Mouse (Mus musculus): Measurements from ENCODE around the gene Wdr75. TPM values are rescaled to one million over a fixed set of nuclear protein-coding genes. Genes with fewer than 3 reads are reported as not detected.

Gene Wdr75
- polyA plus RNA-seq, 1 experiment from 2014 or later, result 52.0 TPM

DNA sequence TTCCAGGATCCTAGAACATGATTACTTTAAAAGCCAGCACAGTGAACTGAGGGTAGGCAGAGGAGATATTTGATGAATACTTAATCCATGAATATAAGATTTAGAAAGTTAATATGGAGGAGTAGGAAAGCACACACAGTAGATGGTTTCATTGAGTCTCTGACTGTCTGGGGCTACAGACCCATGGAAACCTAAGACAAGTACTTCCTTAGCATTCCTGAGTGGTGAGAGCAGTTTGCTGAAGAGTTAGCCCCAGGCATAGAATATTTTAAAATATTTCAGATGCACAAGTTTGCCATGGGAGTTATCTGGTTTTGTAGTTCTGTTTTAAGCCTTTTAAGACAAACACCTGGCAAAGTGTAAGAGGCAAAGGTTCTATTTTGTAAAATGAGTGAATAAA, 66.2 kb downstream of the Wdr75 start:
- no peaks in the 10 kb centered on the region for H3K27me3 ChIP-seq (ENCODE audit: control insufficient read depth, insufficient read depth, low read length)
- no peak for ATAC-seq (ENCODE audit: insufficient read depth, low FRiP score)
- peaks cover 18% of the 10 kb centered on the region for H3K4me1 ChIP-seq (ENCODE audit: control insufficient read depth, insufficient read depth, low read length)
- H3K27ac ChIP-seq (ENCODE audit: low read length), result no peak overlapping the region
- no peak overlapping the region for H3K4me2 ChIP-seq (ENCODE audit: low read depth, low read length)
- H3K4me3 ChIP-seq (replicated peaks; ENCODE audit: low read length), result no peak overlapping the region
- no peaks in the 10 kb centered on the region for H3K36me3 ChIP-seq (ENCODE audit: control insufficient read depth, insufficient read depth, low read length)
- H3K9ac ChIP-seq (ENCODE audit: low read length), result no peak overlapping the region
- no peaks in the 10 kb centered on the region for H3K9me3 ChIP-seq (replicated peaks; ENCODE audit: control insufficient read depth, low read length)

DNA sequence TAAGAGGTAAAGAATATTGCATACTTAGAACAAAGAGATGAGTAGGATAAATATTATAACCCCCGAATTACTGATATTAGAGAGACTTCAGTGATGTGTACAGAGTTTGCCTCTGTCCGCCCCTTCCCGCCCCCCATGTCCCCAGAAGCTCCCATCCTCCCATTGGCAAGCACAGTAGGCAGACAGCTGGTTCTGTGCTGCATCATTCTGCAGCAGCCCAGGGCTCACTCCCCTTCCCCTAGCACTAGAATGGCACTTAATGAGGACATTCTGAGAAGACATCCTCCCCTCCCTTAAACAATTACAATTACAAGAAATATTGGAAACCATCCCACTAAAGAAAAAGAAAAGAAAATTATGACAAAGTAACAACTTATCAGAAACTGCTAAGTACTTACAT, 68.7 kb downstream of the Wdr75 start:
- Histone ChIP-seq H3K27me3 (ENCODE audit: control insufficient read depth, insufficient read depth, low read length) (no peaks in the 10 kb centered on the region), H3K4me1 (ENCODE audit: control insufficient read depth, insufficient read depth, low read length) (peaks cover 25% of the 10 kb centered on the region), H3K4me2 (ENCODE audit: low read depth, low read length) (no peak overlapping the region), H3K9me3 (replicated peaks; ENCODE audit: control insufficient read depth, low read length) (no peaks in the 10 kb centered on the region), H3K9ac (ENCODE audit: low read length) (no peak overlapping the region), H3K36me3 (ENCODE audit: control insufficient read depth, insufficient read depth, low read length) (no peaks in the 10 kb centered on the region), H3K27ac (ENCODE audit: low read length) (no peak overlapping the region), H3K4me3 (replicated peaks; ENCODE audit: low read length) (no peak overlapping the region)
- 87% methylated on average over 3 of the region's 3 CpGs for WGBS
- no peak for ATAC-seq (ENCODE audit: insufficient read depth, low FRiP score)

GRCm38 (mm10) chr1:45864564-45865014, 69.6 kb downstream of the Wdr75 start:
- H3K4me1 ChIP-seq (ENCODE audit: control insufficient read depth, insufficient read depth, low read length), result peaks cover 29% of the 10 kb centered on the region
- ATAC-seq (ENCODE audit: insufficient read depth, low FRiP score), result peak; percentile 67

GRCm38 (mm10) chr1:45865316-45865715, 70.3 kb downstream of the Wdr75 start:
- Histone ChIP-seq H3K27ac (ENCODE audit: low read length) (peak overlapping the region; percentile 75), H3K9me3 (replicated peaks; ENCODE audit: control insufficient read depth, low read length) (no peaks in the 10 kb centered on the region), H3K4me1 (ENCODE audit: control insufficient read depth, insufficient read depth, low read length) (peaks cover 25% of the 10 kb centered on the region), H3K4me2 (ENCODE audit: low read depth, low read length) (no peak overlapping the region), H3K36me3 (ENCODE audit: control insufficient read depth, insufficient read depth, low read length) (no peaks in the 10 kb centered on the region), H3K27me3 (ENCODE audit: control insufficient read depth, insufficient read depth, low read length) (no peaks in the 10 kb centered on the region), H3K4me3 (replicated peaks; ENCODE audit: low read length) (no peak overlapping the region), H3K9ac (ENCODE audit: low read length) (peak overlapping the region; percentile 38; the same call in 1 of the 2 replicates)
- 26% methylated on average over 1 of the region's 1 CpGs for WGBS
- no peak for ATAC-seq (ENCODE audit: insufficient read depth, low FRiP score)

More at GRCm38 (mm10) chr1:45864564-45865014, 69.6 kb downstream of the Wdr75 start:
- Histone ChIP-seq H3K9me3 (replicated peaks; ENCODE audit: control insufficient read depth, low read length) (no peaks in the 10 kb centered on the region), H3K36me3 (ENCODE audit: control insufficient read depth, insufficient read depth, low read length) (no peaks in the 10 kb centered on the region), H3K27me3 (ENCODE audit: control insufficient read depth, insufficient read depth, low read length) (no peaks in the 10 kb centered on the region), H3K4me2 (ENCODE audit: low read depth, low read length) (peak overlapping the region; percentile 6; the same call in 1 of the 2 replicates), H3K27ac (ENCODE audit: low read length) (peak overlapping the region; percentile 82), H3K4me3 (replicated peaks; ENCODE audit: low read length) (no peak overlapping the region), H3K9ac (ENCODE audit: low read length) (0 out of 2 replicates have a peak overlapping the region, but pooled peaks have one; percentile 5)
- 34% methylated on average over 4 of the region's 4 CpGs for WGBS

DNA sequence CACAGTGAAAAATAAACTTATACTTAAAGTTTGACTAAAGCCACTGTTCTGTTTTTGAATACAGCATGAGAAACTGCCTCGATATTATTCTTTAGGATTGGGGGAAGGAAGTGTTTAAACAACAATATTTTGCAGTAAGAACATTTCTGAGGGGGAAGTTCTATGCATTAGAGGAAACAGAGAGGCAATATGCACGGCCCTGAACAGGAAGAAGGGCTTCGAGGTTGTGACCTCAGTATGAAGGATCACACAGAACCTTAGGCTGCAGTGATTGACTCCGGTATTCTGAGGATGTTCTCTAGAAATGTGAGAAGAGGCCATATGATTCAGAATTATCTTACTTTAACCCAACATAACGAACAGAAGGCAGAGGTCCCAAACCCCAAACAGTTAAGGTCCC, 70.8 kb downstream of the Wdr75 start:
- no peak for ATAC-seq (ENCODE audit: insufficient read depth, low FRiP score)
- Histone ChIP-seq H3K9ac (ENCODE audit: low read length) (no peak overlapping the region), H3K4me2 (ENCODE audit: low read depth, low read length) (no peak overlapping the region), H3K27ac (ENCODE audit: low read length) (peak overlapping the region; percentile 75), H3K4me1 (ENCODE audit: control insufficient read depth, insufficient read depth, low read length) (peaks cover 25% of the 10 kb centered on the region), H3K9me3 (replicated peaks; ENCODE audit: control insufficient read depth, low read length) (no peaks in the 10 kb centered on the region), H3K36me3 (ENCODE audit: control insufficient read depth, insufficient read depth, low read length) (no peaks in the 10 kb centered on the region), H3K27me3 (ENCODE audit: control insufficient read depth, insufficient read depth, low read length) (no peaks in the 10 kb centered on the region), H3K4me3 (replicated peaks; ENCODE audit: low read length) (no peak overlapping the region)
- 47% methylated on average over 5 of the region's 5 CpGs for WGBS

GRCm38 (mm10) chr1:45866288-45867018, 71.5 kb downstream of the Wdr75 start:
- no peak overlapping the region for H3K4me3 ChIP-seq (replicated peaks; ENCODE audit: low read length)
- WGBS, result 36% methylated on average over 3 of the region's 3 CpGs
- no peak for ATAC-seq (ENCODE audit: insufficient read depth, low FRiP score)
- H3K4me2 ChIP-seq (ENCODE audit: low read depth, low read length), result no peak overlapping the region
- peak overlapping the region; percentile 66 for H3K27ac ChIP-seq (ENCODE audit: low read length)
- H3K36me3 ChIP-seq (ENCODE audit: control insufficient read depth, insufficient read depth, low read length), result no peaks in the 10 kb centered on the region
- no peaks in the 10 kb centered on the region for H3K9me3 ChIP-seq (replicated peaks; ENCODE audit: control insufficient read depth, low read length)
- H3K27me3 ChIP-seq (ENCODE audit: control insufficient read depth, insufficient read depth, low read length), result no peaks in the 10 kb centered on the region
- peaks cover 25% of the 10 kb centered on the region for H3K4me1 ChIP-seq (ENCODE audit: control insufficient read depth, insufficient read depth, low read length)
- no peak overlapping the region for H3K9ac ChIP-seq (ENCODE audit: low read length)

GRCm38 (mm10) chr1:45868050-45868449, 73.1 kb downstream of the Wdr75 start:
- peaks cover 25% of the 10 kb centered on the region for H3K4me1 ChIP-seq (ENCODE audit: control insufficient read depth, insufficient read depth, low read length)
- ATAC-seq (ENCODE audit: insufficient read depth, low FRiP score), result peak; percentile 21; the same call in 1 of the 2 replicates

DNA sequence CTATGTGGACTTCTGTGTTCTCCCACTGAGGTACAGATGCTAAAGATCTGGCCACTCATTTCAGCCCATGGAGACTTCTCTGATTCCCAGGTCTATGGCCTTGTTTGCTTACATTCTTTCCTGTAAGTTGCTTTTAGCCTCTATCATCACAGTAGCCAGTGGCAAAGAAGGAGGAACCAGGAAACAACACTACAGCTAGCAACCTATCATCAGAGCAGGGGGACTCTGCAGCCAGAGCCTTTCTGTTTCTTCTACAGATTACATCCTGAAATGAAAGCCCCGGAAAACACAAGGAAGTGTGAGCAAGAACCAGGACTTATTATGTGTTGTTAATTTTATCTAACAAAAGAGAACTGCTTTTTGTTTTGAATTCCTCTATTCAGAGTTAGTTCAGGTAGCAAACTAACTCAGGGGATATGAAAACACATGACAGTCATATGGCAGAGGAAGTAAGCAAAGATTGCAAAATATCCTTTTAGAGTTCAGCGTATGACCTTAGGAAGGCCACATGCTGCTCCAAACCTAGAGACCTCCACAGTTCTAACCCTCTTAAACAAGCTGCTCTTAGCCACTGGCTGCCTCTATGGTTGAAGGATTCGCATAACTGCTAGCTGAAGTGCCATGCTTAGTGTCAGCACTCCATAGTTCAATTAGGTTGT, 73.6 kb downstream of the Wdr75 start:
- Histone ChIP-seq H3K4me2 (ENCODE audit: low read depth, low read length) (no peak overlapping the region), H3K36me3 (ENCODE audit: control insufficient read depth, insufficient read depth, low read length) (no peaks in the 10 kb centered on the region), H3K27ac (ENCODE audit: low read length) (peak overlapping the region; percentile 75), H3K9ac (ENCODE audit: low read length) (no peak overlapping the region), H3K4me1 (ENCODE audit: control insufficient read depth, insufficient read depth, low read length) (peaks cover 25% of the 10 kb centered on the region), H3K9me3 (replicated peaks; ENCODE audit: control insufficient read depth, low read length) (no peaks in the 10 kb centered on the region), H3K4me3 (replicated peaks; ENCODE audit: low read length) (no peak overlapping the region), H3K27me3 (ENCODE audit: control insufficient read depth, insufficient read depth, low read length) (no peaks in the 10 kb centered on the region)
- 53% methylated on average over 3 of the region's 3 CpGs for WGBS
- no peak for ATAC-seq (ENCODE audit: insufficient read depth, low FRiP score)

More at GRCm38 (mm10) chr1:45868050-45868449, 73.1 kb downstream of the Wdr75 start:
- WGBS, result 39% methylated on average over 1 of the region's 1 CpGs
- Histone ChIP-seq H3K27ac (ENCODE audit: low read length) (peak overlapping the region; percentile 75), H3K4me3 (replicated peaks; ENCODE audit: low read length) (no peak overlapping the region), H3K9me3 (replicated peaks; ENCODE audit: control insufficient read depth, low read length) (no peaks in the 10 kb centered on the region), H3K27me3 (ENCODE audit: control insufficient read depth, insufficient read depth, low read length) (no peaks in the 10 kb centered on the region), H3K9ac (ENCODE audit: low read length) (no peak overlapping the region), H3K4me2 (ENCODE audit: low read depth, low read length) (no peak overlapping the region), H3K36me3 (ENCODE audit: control insufficient read depth, insufficient read depth, low read length) (no peaks in the 10 kb centered on the region)
